Mouse (Mus musculus): ENCODE results near the gene Kif28. TPM values are rescaled to one million over a fixed set of nuclear protein-coding genes. Genes with fewer than 3 reads are reported as not detected.
"Not testable (repeated sequence)": the region's sequence is repeated elsewhere in the genome, so short reads cannot be mapped to it uniquely, and the experiment has no call there.

The Kif28 gene
- polyA plus RNA-seq, 1 experiment from 2014 or later: not detected

GRCm38 (mm10) chr1:179688415-179688814 is 56.7 kb downstream of the Kif28 start:
- H3K27me3 ChIP-seq (replicated peaks; ENCODE audit: control insufficient read depth, insufficient read depth, low read length): no peaks in the 10 kb centered on the region
- no peak overlapping the region for H3K4me3 ChIP-seq (ENCODE audit: low read depth, low read length)
- no peaks in the 10 kb centered on the region for H3K4me1 ChIP-seq (replicated peaks; ENCODE audit: control insufficient read depth, insufficient read depth, low read length)
- no peaks in the 10 kb centered on the region for H3K9me3 ChIP-seq (ENCODE audit: control insufficient read depth)
- H3K36me3 ChIP-seq (ENCODE audit: control insufficient read depth, insufficient read depth): peaks cover 14% of the 10 kb centered on the region
- H3K9ac ChIP-seq (ENCODE audit: low read depth, low read length): no peak overlapping the region
- no peak overlapping the region for H3K4me2 ChIP-seq (replicated peaks; ENCODE audit: low read depth)
- no peak for ATAC-seq
- H3K27ac ChIP-seq (ENCODE audit: low read depth, low read length): no peak overlapping the region
- no peak for TF ChIP-seq CTCF (IDR thresholded peaks at IDR 0.05; ENCODE audit: low read depth)
- WGBS: 89% methylated on average over 6 of the region's 6 CpGs

- Histone ChIP-seq H3K27ac (ENCODE audit: low read depth, low read length) (no peak overlapping the region), H3K9ac (ENCODE audit: low read depth, low read length) (no peak overlapping the region), H3K4me2 (replicated peaks; ENCODE audit: low read depth) (no peak overlapping the region), H3K36me3 (ENCODE audit: control insufficient read depth, insufficient read depth) (peaks cover 19% of the 10 kb centered on the region), H3K4me3 (ENCODE audit: low read depth, low read length) (no peak overlapping the region), H3K27me3 (replicated peaks; ENCODE audit: control insufficient read depth, insufficient read depth, low read length) (no peaks in the 10 kb centered on the region), H3K4me1 (replicated peaks; ENCODE audit: control insufficient read depth, insufficient read depth, low read length) (no peaks in the 10 kb centered on the region), H3K9me3 (ENCODE audit: control insufficient read depth) (no peaks in the 10 kb centered on the region)
- ATAC-seq: no peak
- no peak for TF ChIP-seq CTCF (IDR thresholded peaks at IDR 0.05; ENCODE audit: low read depth)
- WGBS: 89% methylated on average over 3 of the region's 3 CpGs
Observed at GRCm38 (mm10) chr1:179687966-179688365, 57.1 kb downstream of the Kif28 start.

- 59% methylated on average over 1 of the region's 1 CpGs for WGBS
- ATAC-seq: peak; percentile 62
- no peak overlapping the region for H3K4me3 ChIP-seq (ENCODE audit: low read depth, low read length)
- TF ChIP-seq CTCF (IDR thresholded peaks at IDR 0.05; ENCODE audit: low read depth): no peak
- H3K36me3 ChIP-seq (ENCODE audit: control insufficient read depth, insufficient read depth): peaks cover 22% of the 10 kb centered on the region
- no peak overlapping the region for H3K9ac ChIP-seq (ENCODE audit: low read depth, low read length)
- no peaks in the 10 kb centered on the region for H3K4me1 ChIP-seq (replicated peaks; ENCODE audit: control insufficient read depth, insufficient read depth, low read length)
- 0 out of 2 replicates have a peak overlapping the region, but pooled peaks have one; percentile 16 for H3K27ac ChIP-seq (ENCODE audit: low read depth, low read length)
- no peaks in the 10 kb centered on the region for H3K9me3 ChIP-seq (ENCODE audit: control insufficient read depth)
- no peaks in the 10 kb centered on the region for H3K27me3 ChIP-seq (replicated peaks; ENCODE audit: control insufficient read depth, insufficient read depth, low read length)
- no peak overlapping the region for H3K4me2 ChIP-seq (replicated peaks; ENCODE audit: low read depth)
Observed at GRCm38 (mm10) chr1:179687305-179687704, 57.8 kb downstream of the Kif28 start.

DNA sequence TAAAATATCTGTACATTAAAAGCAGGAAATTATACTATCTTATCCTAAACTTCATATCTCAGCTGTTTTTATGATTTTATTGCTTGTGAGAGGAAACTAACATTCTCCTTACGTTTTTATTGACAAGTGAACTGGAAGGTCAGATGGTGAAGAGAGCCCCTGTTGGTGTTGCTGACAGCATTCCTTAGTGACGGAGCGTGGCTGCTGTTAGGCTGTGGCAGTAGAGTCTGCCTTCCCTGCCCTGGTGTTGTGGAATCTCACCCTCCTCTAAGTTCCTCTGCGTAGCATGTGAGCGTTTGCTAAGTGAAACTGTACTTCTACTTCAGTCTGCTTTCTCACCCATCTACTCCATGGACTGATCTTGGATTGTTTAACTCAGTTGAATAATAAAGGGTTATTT is 58.3 kb downstream of the Kif28 start:
- no peak overlapping the region for H3K4me2 ChIP-seq (replicated peaks; ENCODE audit: low read depth)
- no peak overlapping the region for H3K4me3 ChIP-seq (ENCODE audit: low read depth, low read length)
- WGBS: 34% methylated on average over 5 of the region's 5 CpGs
- no peaks in the 10 kb centered on the region for H3K4me1 ChIP-seq (replicated peaks; ENCODE audit: control insufficient read depth, insufficient read depth, low read length)
- H3K27ac ChIP-seq (ENCODE audit: low read depth, low read length): 0 out of 2 replicates have a peak overlapping the region, but pooled peaks have one; percentile 16
- no peak for TF ChIP-seq CTCF (IDR thresholded peaks at IDR 0.05; ENCODE audit: low read depth)
- no peaks in the 10 kb centered on the region for H3K9me3 ChIP-seq (ENCODE audit: control insufficient read depth)
- ATAC-seq: peak; percentile 73
- no peak overlapping the region for H3K9ac ChIP-seq (ENCODE audit: low read depth, low read length)
- peaks cover 27% of the 10 kb centered on the region for H3K36me3 ChIP-seq (ENCODE audit: control insufficient read depth, insufficient read depth)
- no peaks in the 10 kb centered on the region for H3K27me3 ChIP-seq (replicated peaks; ENCODE audit: control insufficient read depth, insufficient read depth, low read length)

- no peak overlapping the region for H3K9ac ChIP-seq (ENCODE audit: low read depth, low read length)
- H3K27ac ChIP-seq (ENCODE audit: low read depth, low read length): no peak overlapping the region
- no peaks in the 10 kb centered on the region for H3K4me1 ChIP-seq (replicated peaks; ENCODE audit: control insufficient read depth, insufficient read depth, low read length)
- H3K4me3 ChIP-seq (ENCODE audit: low read depth, low read length): no peak overlapping the region
- peak; percentile 46 for ATAC-seq
- H3K9me3 ChIP-seq (ENCODE audit: control insufficient read depth): no peaks in the 10 kb centered on the region
- peaks cover 30% of the 10 kb centered on the region for H3K36me3 ChIP-seq (ENCODE audit: control insufficient read depth, insufficient read depth)
- no peaks in the 10 kb centered on the region for H3K27me3 ChIP-seq (replicated peaks; ENCODE audit: control insufficient read depth, insufficient read depth, low read length)
- no peak overlapping the region for H3K4me2 ChIP-seq (replicated peaks; ENCODE audit: low read depth)
- TF ChIP-seq CTCF (IDR thresholded peaks at IDR 0.05; ENCODE audit: low read depth): no peak
- WGBS: 43% methylated on average over 6 of the region's 6 CpGs
Observed at GRCm38 (mm10) chr1:179686348-179686747, 58.7 kb downstream of the Kif28 start.

DNA sequence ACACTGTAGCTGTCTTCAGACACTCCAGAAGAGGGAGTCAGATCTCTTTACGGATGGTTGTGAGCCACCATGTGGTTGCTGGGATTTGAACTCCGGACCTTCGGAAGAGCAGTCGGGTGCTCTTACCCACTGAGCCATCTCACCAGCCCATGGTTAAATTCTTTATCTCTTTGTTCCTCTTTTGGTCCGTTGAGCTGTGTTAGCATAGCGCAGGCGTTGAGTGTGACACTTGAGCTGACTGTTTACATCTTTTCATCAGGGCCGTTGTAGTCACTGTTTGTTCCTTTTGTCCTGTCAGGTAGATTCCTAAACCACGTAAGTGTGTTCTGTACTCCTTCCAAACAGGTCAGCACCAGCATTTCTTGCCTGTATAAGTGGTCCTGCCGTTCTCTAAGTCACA is 62.3 kb downstream of the Kif28 start:
- not testable (repeated sequence) for H3K9me3 ChIP-seq (ENCODE audit: control insufficient read depth); H3K4me2 ChIP-seq (replicated peaks; ENCODE audit: low read depth); H3K27ac ChIP-seq (ENCODE audit: low read depth, low read length); H3K27me3 ChIP-seq (replicated peaks; ENCODE audit: control insufficient read depth, insufficient read depth, low read length); H3K4me1 ChIP-seq (replicated peaks; ENCODE audit: control insufficient read depth, insufficient read depth, low read length); H3K4me3 ChIP-seq (ENCODE audit: low read depth, low read length); ATAC-seq; H3K9ac ChIP-seq (ENCODE audit: low read depth, low read length)
- WGBS: 84% methylated on average over 9 of the region's 10 CpGs
- H3K36me3 ChIP-seq (ENCODE audit: control insufficient read depth, insufficient read depth): peaks cover 49% of the 10 kb centered on the region

DNA sequence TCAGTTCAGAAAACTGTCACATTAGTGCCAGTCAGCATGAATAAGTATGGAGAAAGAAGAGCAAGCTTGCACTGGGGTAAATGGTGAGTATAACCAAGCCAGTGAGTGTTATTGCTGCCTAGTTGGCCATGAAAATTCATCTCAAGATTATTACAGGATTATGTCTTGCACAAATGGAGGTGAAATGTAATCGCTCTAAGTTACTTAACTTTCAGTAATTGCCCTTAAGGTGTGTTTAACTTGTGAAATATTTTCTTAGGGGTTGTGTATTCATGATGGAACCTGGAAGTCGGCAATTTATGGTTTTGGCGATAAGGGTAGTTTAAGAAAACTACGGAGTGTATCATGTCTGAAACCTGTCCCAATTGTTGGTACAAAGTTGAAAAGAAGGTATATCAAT is 65.7 kb downstream of the Kif28 start:
- TF ChIP-seq CTCF (IDR thresholded peaks at IDR 0.05; ENCODE audit: low read depth): no peak
- H3K9ac ChIP-seq (ENCODE audit: low read depth, low read length): no peak overlapping the region
- H3K4me2 ChIP-seq (replicated peaks; ENCODE audit: low read depth): no peak overlapping the region
- no peak for ATAC-seq
- peaks cover 68% of the 10 kb centered on the region for H3K36me3 ChIP-seq (ENCODE audit: control insufficient read depth, insufficient read depth)
- no peaks in the 10 kb centered on the region for H3K9me3 ChIP-seq (ENCODE audit: control insufficient read depth)
- H3K4me1 ChIP-seq (replicated peaks; ENCODE audit: control insufficient read depth, insufficient read depth, low read length): no peaks in the 10 kb centered on the region
- 50% methylated on average over 4 of the region's 4 CpGs for WGBS
- no peak overlapping the region for H3K4me3 ChIP-seq (ENCODE audit: low read depth, low read length)
- H3K27me3 ChIP-seq (replicated peaks; ENCODE audit: control insufficient read depth, insufficient read depth, low read length): no peaks in the 10 kb centered on the region
- H3K27ac ChIP-seq (ENCODE audit: low read depth, low read length): no peak overlapping the region
